Mouse (Mus musculus): ENCODE data around the gene P2ry6.

DNA sequence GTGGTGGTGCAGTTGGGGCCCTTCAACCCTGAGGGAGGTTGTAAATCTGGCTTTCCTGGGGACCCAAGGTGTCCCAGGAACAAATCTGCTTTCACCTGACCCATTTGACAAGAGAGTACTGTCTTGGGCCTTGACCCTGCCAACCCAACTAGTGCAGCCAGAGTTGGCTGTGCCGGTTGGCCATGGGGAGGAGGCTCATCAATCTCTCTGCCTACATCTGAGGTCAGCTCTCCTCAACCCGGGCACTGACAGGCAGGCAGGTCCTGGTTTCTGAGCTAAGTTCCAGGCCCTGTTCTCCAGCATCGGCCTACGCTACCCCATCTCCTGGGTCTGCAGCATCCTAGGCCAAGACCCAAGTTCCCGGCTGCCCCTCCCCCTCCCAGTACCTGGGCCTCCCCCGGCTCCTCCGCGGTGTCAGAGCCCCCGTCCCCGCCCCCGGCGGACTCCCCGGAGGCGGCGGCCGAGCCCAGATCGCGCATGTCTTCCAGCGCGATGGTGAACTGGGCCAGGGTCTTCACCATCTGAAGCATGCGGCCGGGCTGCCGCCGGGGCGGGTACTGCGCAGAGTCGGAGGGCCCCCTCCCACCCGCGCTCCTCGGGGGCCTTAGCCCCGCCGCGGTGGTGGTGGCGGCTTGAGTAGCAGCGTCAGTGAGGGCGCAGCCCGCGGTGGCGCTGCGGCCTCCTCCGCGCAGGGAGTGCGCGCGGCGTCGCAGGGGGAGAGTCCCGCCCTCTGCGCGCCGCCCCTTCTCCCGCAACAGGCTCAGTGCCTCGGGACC, 80.2 kb downstream of the P2ry6 start:
- TF ChIP-seq CTCF (IDR thresholded peaks at IDR 0.05; ENCODE audit: control insufficient read depth, insufficient read depth, insufficient read length) (no peak), CEBPB (IDR thresholded peaks at IDR 0.05; ENCODE audit: low read depth) (no peak), MAX (IDR thresholded peaks at IDR 0.05) (no peak), USF1 (IDR thresholded peaks at IDR 0.05; ENCODE audit: low read depth) (no peak), MYOD1 (IDR thresholded peaks at IDR 0.05; ENCODE audit: control insufficient read depth, insufficient read length, low read depth) (no peak), MYOG (IDR thresholded peaks at IDR 0.05; ENCODE audit: control insufficient read depth, extremely low read depth, insufficient read length) (no peak), FOSL1 (IDR thresholded peaks at IDR 0.05; ENCODE audit: insufficient read depth, low read length, poor library complexity, severe bottlenecking) (no peak)
